Mouse (Mus musculus) E14TG2a.4 (cell line): ENCODE results near the gene Lrrk1.

Experiments used
- H3K27me3 ChIP-seq: 2 replicates; pipeline ENCODE4 v1.6.1; 2014; ENCODE audit warnings: low read length, control low read depth; ENCODE audit not compliant: insufficient read depth
- H3K36me3 ChIP-seq: 2 replicates; pipeline ENCODE4 v1.6.1; 2014; ENCODE audit warnings: low read length, control low read depth; ENCODE audit not compliant: insufficient read depth
- H3K4me1 ChIP-seq: replicated peaks from 2 replicates; pipeline ENCODE4 v1.6.1; 2014; ENCODE audit warnings: low read depth, low read length, control low read depth
- H3K4me3 ChIP-seq: replicated peaks from 2 replicates; pipeline ENCODE4 v1.5.1; 2014; ENCODE audit warnings: mild to moderate bottlenecking, low read length
- H3K9me3 ChIP-seq: 2 replicates; pipeline ENCODE4 v1.6.1; 2014; ENCODE audit warnings: low read length, control low read depth
- CTCF ChIP-seq: conservative IDR thresholded peaks from 2 replicates; pipeline ENCODE4 v1.5.1; 2014; ENCODE audit warnings: low read length
- NANOG ChIP-seq: IDR thresholded peaks from 2 replicates; pipeline ENCODE4 v1.6.1; 2014; ENCODE audit warnings: borderline replicate concordance, low read length, mixed read lengths
- POU5F1 ChIP-seq: IDR thresholded peaks from 2 replicates; pipeline ENCODE4 v1.6.1; 2014; ENCODE audit warnings: low read length, borderline replicate concordance

The Lrrk1 gene

GRCm38 (mm10) chr7:66183404-66183803 is 204.7 kb downstream of the Lrrk1 start:
- Histone ChIP-seq H3K4me1 (peaks cover 8% of the 10 kb centered on the region), H3K27me3 (0 out of 2 replicates have a peak, but pooled peaks cover 8% of the 10 kb centered on the region), H3K36me3 (no peaks in the 10 kb centered on the region), H3K9me3 (no peaks in the 10 kb centered on the region), H3K4me3 (no peak overlapping the region)
- TF ChIP-seq NANOG (no peak), POU5F1 (no peak), CTCF (no peak)

GRCm38 (mm10) chr7:66182075-66182715 is 206.0 kb downstream of the Lrrk1 start:
- Histone ChIP-seq H3K4me3 (no peak overlapping the region), H3K9me3 (no peaks in the 10 kb centered on the region), H3K27me3 (0 out of 2 replicates have a peak, but pooled peaks cover 5% of the 10 kb centered on the region), H3K36me3 (no peaks in the 10 kb centered on the region), H3K4me1 (peaks cover 8% of the 10 kb centered on the region)
- TF ChIP-seq POU5F1 (no peak), NANOG (no peak), CTCF (no peak)

DNA sequence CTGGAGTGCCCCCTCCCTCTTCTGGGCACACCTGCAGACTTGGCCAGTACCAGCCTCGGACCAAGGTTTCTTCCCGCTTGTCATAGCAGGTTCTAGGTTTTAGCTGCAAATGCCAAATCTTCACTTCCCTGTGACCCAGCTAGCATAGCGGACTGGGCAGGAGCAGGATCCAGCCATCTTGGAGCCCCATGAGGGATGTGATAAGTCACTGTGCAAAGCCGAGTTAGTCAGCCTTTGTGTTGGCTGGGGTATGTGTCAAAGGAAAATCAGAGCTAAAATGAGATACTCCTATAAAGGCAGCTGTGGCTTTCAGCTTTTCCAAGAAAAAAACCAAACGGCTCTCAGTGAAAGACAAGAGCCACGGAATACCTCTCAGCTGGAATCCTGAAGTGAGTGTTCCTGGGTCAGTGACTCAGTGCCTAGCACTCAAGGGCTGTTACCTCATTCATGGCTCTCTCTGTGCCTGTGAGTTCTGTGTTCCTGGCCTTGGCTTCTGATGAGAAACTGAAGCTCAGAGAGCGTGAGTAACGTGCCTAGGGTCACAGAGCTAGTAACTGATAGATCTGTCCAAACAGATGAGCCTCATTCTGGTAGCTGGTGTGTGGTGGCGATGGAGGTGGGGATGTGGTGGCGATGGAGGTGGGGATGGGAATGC is 207.3 kb downstream of the Lrrk1 start:
- Histone ChIP-seq H3K36me3 (no peaks in the 10 kb centered on the region), H3K4me3 (no peak overlapping the region), H3K4me1 (peaks cover 8% of the 10 kb centered on the region), H3K27me3 (0 out of 2 replicates have a peak, but pooled peaks cover 5% of the 10 kb centered on the region), H3K9me3 (no peaks in the 10 kb centered on the region)
- TF ChIP-seq NANOG, result no peak
- TF ChIP-seq POU5F1, result no peak
- TF ChIP-seq CTCF, result no peak

DNA sequence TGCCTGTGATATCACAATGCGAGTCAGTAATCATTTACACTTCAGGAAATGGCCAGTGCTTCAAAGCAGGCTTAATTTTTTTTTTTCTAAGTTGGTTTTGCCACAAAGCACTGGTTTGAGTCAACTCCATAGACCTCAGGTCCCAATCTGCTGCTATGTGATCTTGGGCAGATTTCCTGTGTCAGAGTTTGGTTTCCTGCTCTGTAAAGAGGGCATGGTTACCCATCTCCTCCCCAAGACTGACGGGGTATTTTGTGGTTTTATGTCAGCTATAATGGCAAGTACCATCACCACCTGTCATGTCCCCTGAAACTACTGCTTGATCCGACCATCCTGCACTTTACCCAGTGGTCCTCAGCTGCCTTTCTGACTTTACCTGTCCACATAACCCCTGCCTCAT is 207.9 kb downstream of the Lrrk1 start:
- Histone ChIP-seq H3K4me3 (no peak overlapping the region), H3K36me3 (no peaks in the 10 kb centered on the region), H3K9me3 (no peaks in the 10 kb centered on the region), H3K27me3 (0 out of 2 replicates have a peak, but pooled peaks cover 5% of the 10 kb centered on the region), H3K4me1 (peaks cover 8% of the 10 kb centered on the region)
- TF ChIP-seq CTCF (no peak), POU5F1 (no peak), NANOG (no peak)

DNA sequence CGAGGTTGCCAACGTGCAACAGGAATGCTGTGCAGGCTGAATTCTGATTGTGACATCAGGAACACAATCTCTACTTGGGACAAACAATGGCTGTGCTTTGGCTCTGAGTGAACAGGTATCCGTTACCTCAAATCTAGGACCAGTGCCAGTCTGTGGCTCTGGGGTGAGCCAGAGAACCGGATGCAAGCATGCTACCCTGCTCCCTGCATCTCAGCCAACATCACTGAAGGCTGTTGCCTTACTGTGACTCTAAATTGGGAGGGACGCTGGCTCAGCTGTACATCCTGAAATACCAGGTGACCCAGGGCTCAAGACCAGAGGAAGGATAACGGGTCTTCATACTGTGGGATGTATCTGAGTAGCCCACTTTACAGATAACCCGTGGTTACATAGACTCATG is 208.4 kb downstream of the Lrrk1 start:
- H3K4me3 ChIP-seq, result no peak overlapping the region
- TF ChIP-seq POU5F1 (no peak), NANOG (no peak), CTCF (no peak)
- 0 out of 2 replicates have a peak, but pooled peaks cover 5% of the 10 kb centered on the region for H3K27me3 ChIP-seq
- no peaks in the 10 kb centered on the region for H3K9me3 ChIP-seq
- H3K4me1 ChIP-seq, result peaks cover 10% of the 10 kb centered on the region
- peaks cover 3% of the 10 kb centered on the region for H3K36me3 ChIP-seq

GRCm38 (mm10) chr7:66179120-66179581 is 209.0 kb downstream of the Lrrk1 start:
- no peak for TF ChIP-seq CTCF
- TF ChIP-seq POU5F1, result no peak
- no peak for TF ChIP-seq NANOG
- Histone ChIP-seq H3K36me3 (peaks cover 8% of the 10 kb centered on the region), H3K9me3 (no peaks in the 10 kb centered on the region)

GRCm38 (mm10) chr7:66178101-66178500 is 210.0 kb downstream of the Lrrk1 start:
- Histone ChIP-seq H3K4me1 (peaks cover 10% of the 10 kb centered on the region; the same call in 1 of the 2 replicates), H3K4me3 (no peak overlapping the region), H3K9me3 (no peaks in the 10 kb centered on the region), H3K27me3 (0 out of 2 replicates have a peak, but pooled peaks cover 5% of the 10 kb centered on the region), H3K36me3 (peaks cover 17% of the 10 kb centered on the region)
- TF ChIP-seq NANOG (no peak), CTCF (no peak), POU5F1 (no peak)

More at GRCm38 (mm10) chr7:66179120-66179581, 209.0 kb downstream of the Lrrk1 start:
- H3K4me3 ChIP-seq, result no peak overlapping the region
- peaks cover 14% of the 10 kb centered on the region for H3K4me1 ChIP-seq
- 0 out of 2 replicates have a peak, but pooled peaks cover 5% of the 10 kb centered on the region for H3K27me3 ChIP-seq

DNA sequence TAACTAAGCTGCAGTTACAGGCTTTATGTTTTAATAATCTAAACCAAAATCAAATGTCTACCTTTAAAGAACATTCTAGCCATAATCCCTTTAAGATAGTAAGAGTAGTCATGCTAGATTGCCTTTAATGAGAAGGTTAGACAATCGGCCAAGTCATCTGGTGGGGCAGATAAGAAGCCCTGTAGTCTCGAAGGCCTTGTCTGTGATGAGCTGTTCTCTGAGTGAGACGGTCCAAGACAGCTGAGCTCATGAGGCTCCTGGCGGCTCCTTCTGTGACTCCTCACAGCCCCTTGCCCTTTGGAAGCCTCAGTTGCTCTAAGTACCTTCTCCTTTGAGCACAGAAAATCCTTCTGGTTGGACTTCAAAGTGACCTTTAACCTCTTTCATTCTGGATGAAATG is 211.2 kb downstream of the Lrrk1 start:
- Histone ChIP-seq H3K27me3 (0 out of 2 replicates have a peak, but pooled peaks cover 5% of the 10 kb centered on the region), H3K4me3 (no peak overlapping the region), H3K9me3 (no peaks in the 10 kb centered on the region), H3K4me1 (peaks cover 13% of the 10 kb centered on the region), H3K36me3 (peaks cover 27% of the 10 kb centered on the region)
- TF ChIP-seq POU5F1 (no peak), CTCF (no peak), NANOG (no peak)
